Mouse (Mus musculus) myocyte (in vitro differentiated cells): ENCODE measurements around the gene Slc25a48.

ENCODE experiments used
- CEBPB ChIP-seq: IDR thresholded peaks from 2 replicates; pipeline ENCODE4 v1.6.1; 2011; ENCODE audit warnings: mild to moderate bottlenecking, moderate library complexity; ENCODE audit not compliant: poor library complexity, insufficient read depth, severe bottlenecking
- MAX ChIP-seq: IDR thresholded peaks from one replicate; pipeline ENCODE4 v1.6.1; 2011; ENCODE audit warnings: low read depth, mild to moderate bottlenecking, control low read depth
- MYOD1 ChIP-seq, 3 experiments: IDR thresholded peaks; one replicate each; pipeline ENCODE4 v1.6.1; 2011; ENCODE audit warnings: control low read depth in 2 of 3, low read depth in 2 of 3, mild to moderate bottlenecking in 2 of 3, moderate library complexity in 1 of 3; ENCODE audit not compliant: insufficient read length in 2 of 3, control insufficient read depth in 1 of 3
- MYOG ChIP-seq, 3 experiments: IDR thresholded peaks; one replicate each; pipeline ENCODE4 v1.6.1; 2011; ENCODE audit warnings: control low read depth in 2 of 3, low read depth in 2 of 3, mild to moderate bottlenecking in 2 of 3; ENCODE audit not compliant: insufficient read length in 2 of 3, control insufficient read depth in 1 of 3, insufficient read depth in 1 of 3
- POLR2A ChIP-seq: IDR thresholded peaks from one replicate; pipeline ENCODE4 v1.6.1; 2011; ENCODE audit warnings: low read depth, mild to moderate bottlenecking, control low read depth, moderate library complexity; ENCODE audit not compliant: insufficient read length
- POLR2AphosphoS2 ChIP-seq: IDR thresholded peaks from one replicate; pipeline ENCODE4 v1.6.1; 2011; ENCODE audit warnings: low read depth, control low read depth; ENCODE audit not compliant: insufficient read length
- TCF12 ChIP-seq: IDR thresholded peaks from one replicate; pipeline ENCODE4 v1.6.1; 2011; ENCODE audit warnings: mild to moderate bottlenecking, control low read depth; ENCODE audit not compliant: poor library complexity, insufficient read depth, severe bottlenecking
- USF1 ChIP-seq: IDR thresholded peaks from one replicate; pipeline ENCODE4 v1.6.1; 2011; ENCODE audit warnings: low read depth, mild to moderate bottlenecking, control low read depth, moderate library complexity

- no peak for TF ChIP-seq TCF12
- no peak for TF ChIP-seq POLR2A
- TF ChIP-seq CEBPB = no peak
- TF ChIP-seq USF1 = no peak
- no peak for TF ChIP-seq POLR2AphosphoS2
- no peak for TF ChIP-seq MYOD1 (IDR thresholded peaks at IDR 0.05; ENCODE audit: control insufficient read depth in 1 of 3, insufficient read length in 2 of 3, low read depth in 2 of 3)
- no peak for TF ChIP-seq MYOG (IDR thresholded peaks at IDR 0.05; ENCODE audit: control insufficient read depth in 1 of 3, insufficient read depth in 1 of 3, insufficient read length in 2 of 3, low read depth in 2 of 3)
- no peak for TF ChIP-seq MAX
Observed at GRCm38 (mm10) chr13:56509796-56510195, 71.6 kb downstream of the Slc25a48 start.
